Mouse (Mus musculus): ENCODE results near the gene Smim22.

The Smim22 gene

DNA sequence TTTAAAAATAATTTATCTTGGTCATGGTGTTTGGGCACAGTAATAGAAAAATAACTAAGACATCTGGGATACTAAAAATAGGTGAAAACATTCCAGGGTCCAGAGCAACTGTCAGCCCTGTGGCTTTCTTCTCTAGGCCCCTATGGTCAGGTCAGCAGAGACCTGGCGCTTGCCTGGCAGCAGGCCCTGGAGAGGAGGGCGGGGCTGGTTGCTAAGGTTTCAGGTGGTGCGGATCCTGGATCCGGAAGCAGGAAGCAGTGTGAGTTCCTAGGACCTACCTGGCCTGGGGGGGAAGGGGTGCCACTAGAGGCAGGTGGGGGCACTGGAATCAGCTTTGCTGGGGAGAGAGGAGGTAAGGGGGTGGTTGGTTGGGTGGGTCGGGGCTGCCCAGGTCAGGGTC is at the start of gene Smim22:
Gene Smim22, plus strand, starts transcription at position 222 of the 400 bp plus-strand sequence.
- DNase-seq, result peak; percentile 52 to 54

GRCm38 (mm10) chr16:4957446-4957845 is 49.6 kb upstream of the Smim22 start:
- DNase-seq, result peak; percentile 84 to 85

- DNase-seq, result peak in 1 of 2 experiments; percentile 29
Measured at GRCm38 (mm10) chr16:4960260-4960659, 46.8 kb upstream of the Smim22 start.

- DNase-seq, result no peak
Measured at GRCm38 (mm10) chr16:4963346-4963745, 43.7 kb upstream of the Smim22 start.

- DNase-seq, result peak; percentile 99 to 100
Measured at GRCm38 (mm10) chr16:4963797-4964709, 43.0 kb upstream of the Smim22 start, which contains the start of gene Anks3. Gene Anks3, minus strand, starts transcription at chr16:4964205.

- no peak for DNase-seq
Measured at GRCm38 (mm10) chr16:4964731-4965391, 42.2 kb upstream of the Smim22 start.

GRCm38 (mm10) chr16:4965392-4966129 is 41.5 kb upstream of the Smim22 start:
- DNase-seq, result peak in 1 of 2 experiments; percentile 54

DNA sequence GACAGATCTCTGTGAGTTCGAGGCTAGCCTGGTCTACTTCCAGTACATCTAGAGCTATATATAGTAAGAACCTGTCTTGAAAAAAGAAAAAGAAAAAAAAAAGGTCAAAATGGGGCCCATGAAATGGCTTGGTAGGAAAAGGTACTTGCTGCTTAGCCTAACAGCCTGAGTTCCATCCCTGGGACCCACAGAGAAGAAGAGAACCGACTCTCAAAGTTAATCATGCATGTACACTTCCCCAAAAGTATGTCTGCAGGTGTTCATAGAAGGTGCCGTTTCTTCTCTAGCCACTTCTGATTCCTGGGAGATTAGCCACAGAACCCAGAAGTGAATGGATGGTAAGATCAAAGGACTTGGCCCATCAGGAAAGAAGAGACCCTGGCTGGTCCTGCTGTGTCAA is 38.7 kb upstream of the Smim22 start:
- no peak for DNase-seq

DNA sequence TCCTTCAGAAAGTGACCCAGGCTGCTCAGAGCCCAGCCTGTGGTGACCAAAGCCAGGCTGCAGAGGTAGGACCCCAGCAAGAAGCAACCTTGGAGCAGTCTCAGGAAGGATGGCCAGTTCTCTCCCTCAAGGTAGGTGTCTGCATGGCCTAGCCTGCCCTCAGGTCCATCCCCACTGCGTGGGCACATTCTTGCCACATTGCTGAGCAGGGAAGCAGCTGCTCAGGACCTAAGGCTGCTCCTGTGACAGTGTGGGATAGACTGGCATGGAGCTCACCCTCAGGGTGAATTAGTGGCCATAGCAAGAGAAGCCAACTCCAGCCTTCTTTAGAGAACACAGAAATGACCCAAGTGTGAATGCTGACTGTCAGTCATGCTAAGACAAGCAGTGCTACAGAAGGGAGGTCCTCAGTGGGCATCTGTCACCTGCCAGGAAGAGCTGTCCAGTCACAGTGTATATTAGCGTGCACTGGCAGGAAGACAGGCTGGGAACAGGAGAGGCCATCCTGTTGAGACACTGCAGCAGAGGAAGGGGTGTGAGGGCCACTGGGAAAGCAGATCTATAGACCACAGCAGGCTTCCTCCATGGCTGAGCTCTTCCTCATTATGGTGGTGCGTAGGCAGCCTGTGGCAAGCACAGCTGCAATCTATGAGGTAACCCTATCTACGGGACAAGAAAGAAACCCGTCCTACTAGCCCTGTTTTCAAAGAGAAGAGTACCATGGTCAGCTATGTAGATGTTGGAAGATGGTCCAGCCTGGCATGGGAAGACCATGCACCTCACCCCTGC is 37.8 kb upstream of the Smim22 start:
- no peak for DNase-seq

- DNase-seq, result no peak
Measured at GRCm38 (mm10) chr16:4971626-4972025, 35.5 kb upstream of the Smim22 start.

DNA sequence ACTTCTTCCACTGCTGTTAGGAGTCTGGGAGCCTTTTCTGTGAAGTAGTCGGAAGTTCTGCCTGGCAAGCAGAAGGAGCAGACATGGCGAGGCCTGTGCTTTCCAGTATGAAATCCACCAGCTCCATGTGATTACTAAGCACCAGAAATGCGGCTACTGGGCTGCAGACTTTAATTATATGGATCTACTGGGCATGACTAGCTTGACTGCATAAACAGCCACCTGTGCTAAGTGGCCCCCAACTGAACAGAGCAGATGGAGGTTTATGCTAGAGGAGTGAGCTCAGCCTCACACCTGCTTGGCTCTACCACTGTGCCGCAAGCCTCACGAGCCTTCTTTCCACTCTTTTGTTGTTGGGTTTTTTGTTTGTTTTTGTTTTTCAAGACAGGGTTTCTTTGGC is 32.6 kb upstream of the Smim22 start:
- peak in 1 of 2 experiments; percentile 30 for DNase-seq

- DNase-seq, result peak in 1 of 2 experiments; percentile 40
Measured at GRCm38 (mm10) chr16:4976180-4976579, 30.9 kb upstream of the Smim22 start.

GRCm38 (mm10) chr16:4978275-4979051 is 28.6 kb upstream of the Smim22 start:
- DNase-seq, result no peak

- DNase-seq, result peak; percentile 41 to 50
Measured at GRCm38 (mm10) chr16:4979755-4980380, 27.2 kb upstream of the Smim22 start.

- DNase-seq, result no peak
Measured at GRCm38 (mm10) chr16:4984717-4985116, 22.4 kb upstream of the Smim22 start.

- no peak for DNase-seq
Measured at GRCm38 (mm10) chr16:4993276-4993675, 13.8 kb upstream of the Smim22 start.

GRCm38 (mm10) chr16:4997553-4997952 is 9.5 kb upstream of the Smim22 start, which contains the start of gene Sept12:
Gene Sept12, minus strand, starts transcription at chr16:4997852.
- DNase-seq, result no peak

DNA sequence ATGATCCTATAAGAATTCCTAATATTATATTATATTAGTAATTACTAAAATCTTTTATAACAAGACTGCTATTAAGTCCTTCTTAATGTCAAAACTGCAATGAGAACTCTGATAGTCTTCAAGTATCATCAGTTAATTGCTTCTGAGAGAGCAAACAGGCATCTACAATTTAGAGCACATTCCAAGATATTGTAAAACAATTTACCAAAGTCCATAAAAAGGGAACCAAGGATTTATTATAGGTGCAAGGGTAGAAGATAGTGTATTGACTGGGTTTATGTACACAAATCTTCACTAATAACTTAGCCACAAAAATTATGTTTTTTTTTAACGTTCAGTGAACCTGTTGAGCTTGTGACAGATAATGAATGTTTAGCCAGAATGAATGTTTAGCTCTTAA is 8.1 kb upstream of the Smim22 start:
- DNase-seq, result no peak

GRCm38 (mm10) chr16:5000611-5001010 is 6.5 kb upstream of the Smim22 start:
- DNase-seq, result no peak

GRCm38 (mm10) chr16:5007492-5007891 is 404 bp downstream of the Smim22 start:
- DNase-seq, result no peak

- peak; percentile 61 to 65 for DNase-seq
Measured at GRCm38 (mm10) chr16:5008076-5008475, 988 bp downstream of the Smim22 start.

All from cerebellum, postnatal 10 days (tissue).